Mouse (Mus musculus) E14TG2a.4 (cell line): Measurements from ENCODE around the gene Saa2.

Experiments used
- CTCF ChIP-seq: conservative IDR thresholded peaks from 2 replicates; pipeline ENCODE4 v1.5.1; 2014; ENCODE audit warnings: low read length
- NANOG ChIP-seq: IDR thresholded peaks from 2 replicates; pipeline ENCODE4 v1.6.1; 2014; ENCODE audit warnings: borderline replicate concordance, low read length, mixed read lengths
- POU5F1 ChIP-seq: IDR thresholded peaks from 2 replicates; pipeline ENCODE4 v1.6.1; 2014; ENCODE audit warnings: low read length, borderline replicate concordance

DNA sequence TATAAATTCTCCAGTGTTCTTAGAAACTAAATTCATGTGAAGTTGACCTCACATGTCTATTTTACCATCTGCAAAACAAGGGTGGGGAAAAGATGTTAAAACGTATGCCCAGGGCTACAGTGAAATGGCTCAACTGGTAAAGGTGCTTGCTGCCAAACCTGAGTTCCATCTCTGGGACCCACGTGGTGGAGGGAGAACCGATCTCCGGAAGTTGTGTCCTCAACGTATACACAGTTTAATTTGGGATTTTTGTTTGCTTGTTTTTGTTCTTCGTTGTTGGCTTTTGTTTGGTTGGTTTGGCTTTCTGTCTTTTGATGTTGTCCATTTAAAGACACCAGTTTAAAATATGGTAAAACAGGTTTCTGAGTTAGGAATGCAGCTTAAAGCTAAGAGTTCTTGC, 45.2 kb downstream of the Saa2 start:
- no peak for TF ChIP-seq CTCF
- TF ChIP-seq POU5F1 = no peak
- TF ChIP-seq NANOG = no peak
